Mouse (Mus musculus): ENCODE data around the gene Gm8356. TPM values are rescaled to one million over a fixed set of nuclear protein-coding genes. Genes with fewer than 3 reads are reported as not detected.
"Not testable (repeated sequence)": the region's sequence is repeated elsewhere in the genome, so short reads cannot be mapped to it uniquely, and the experiment has no call there.

The Gm8356 gene
- polyA plus RNA-seq (2015; fragmentation: Nextera tagmentation; extraction: Ambion mirVana), result not detected in 2 replicates

- no CpG with 5 or more reads among the region's 2 CpGs for WGBS
- H3K4me2 ChIP-seq (ENCODE audit: low read depth, low read length), result not testable (repeated sequence)
Measured at GRCm38 (mm10) chr14:6537190-6537589, at the start of gene Gm8356. Gene Gm8356, minus strand, starts transcription at chr14:6537290.

GRCm38 (mm10) chr14:6486331-6486730, 50.8 kb downstream of the Gm8356 start:
- H3K4me2 ChIP-seq (ENCODE audit: low read depth, low read length); H3K9ac ChIP-seq (ENCODE audit: low read length); H3K9me3 ChIP-seq (replicated peaks; ENCODE audit: control insufficient read depth, low read length); H3K27me3 ChIP-seq (ENCODE audit: control insufficient read depth, insufficient read depth, low read length); H3K36me3 ChIP-seq (ENCODE audit: control insufficient read depth, insufficient read depth, low read length); H3K4me1 ChIP-seq (ENCODE audit: control insufficient read depth, insufficient read depth, low read length); H3K27ac ChIP-seq (ENCODE audit: low read length); ATAC-seq (ENCODE audit: insufficient read depth, low FRiP score); H3K4me3 ChIP-seq (replicated peaks; ENCODE audit: low read length): not testable (repeated sequence)
- WGBS, result 45% methylated on average over 1 of the region's 1 CpGs

More at GRCm38 (mm10) chr14:6537190-6537589, at the start of gene Gm8356:
- not testable (repeated sequence) for H3K9me3 ChIP-seq (replicated peaks; ENCODE audit: control insufficient read depth, low read length); H3K9ac ChIP-seq (ENCODE audit: low read length); H3K27me3 ChIP-seq (ENCODE audit: control insufficient read depth, insufficient read depth, low read length); H3K36me3 ChIP-seq (ENCODE audit: control insufficient read depth, insufficient read depth, low read length); H3K4me1 ChIP-seq (ENCODE audit: control insufficient read depth, insufficient read depth, low read length); ATAC-seq (ENCODE audit: insufficient read depth, low FRiP score); H3K27ac ChIP-seq (ENCODE audit: low read length); H3K4me3 ChIP-seq (replicated peaks; ENCODE audit: low read length)

GRCm38 (mm10) chr14:6485541-6485940, 51.5 kb downstream of the Gm8356 start:
- no CpG with 5 or more reads among the region's 1 CpGs for WGBS

GRCm38 (mm10) chr14:6482126-6482525, 55.0 kb downstream of the Gm8356 start:
- H3K36me3 ChIP-seq (ENCODE audit: control insufficient read depth, insufficient read depth, low read length); H3K27ac ChIP-seq (ENCODE audit: low read length); H3K4me3 ChIP-seq (replicated peaks; ENCODE audit: low read length); H3K9ac ChIP-seq (ENCODE audit: low read length); H3K9me3 ChIP-seq (replicated peaks; ENCODE audit: control insufficient read depth, low read length); ATAC-seq (ENCODE audit: insufficient read depth, low FRiP score); H3K4me1 ChIP-seq (ENCODE audit: control insufficient read depth, insufficient read depth, low read length); H3K4me2 ChIP-seq (ENCODE audit: low read depth, low read length); H3K27me3 ChIP-seq (ENCODE audit: control insufficient read depth, insufficient read depth, low read length): not testable (repeated sequence)
- 67% methylated on average over 7 of the region's 8 CpGs for WGBS

More at GRCm38 (mm10) chr14:6485541-6485940, 51.5 kb downstream of the Gm8356 start:
- H3K4me3 ChIP-seq (replicated peaks; ENCODE audit: low read length); H3K36me3 ChIP-seq (ENCODE audit: control insufficient read depth, insufficient read depth, low read length); H3K4me2 ChIP-seq (ENCODE audit: low read depth, low read length); ATAC-seq (ENCODE audit: insufficient read depth, low FRiP score); H3K27me3 ChIP-seq (ENCODE audit: control insufficient read depth, insufficient read depth, low read length); H3K9me3 ChIP-seq (replicated peaks; ENCODE audit: control insufficient read depth, low read length); H3K9ac ChIP-seq (ENCODE audit: low read length); H3K4me1 ChIP-seq (ENCODE audit: control insufficient read depth, insufficient read depth, low read length); H3K27ac ChIP-seq (ENCODE audit: low read length): not testable (repeated sequence)

Other genes with a start within 250 kb of the Gm8356 start
- not detected in 2 replicates for gene Gm21103, start 232.4 kb downstream of the Gm8356 start, polyA plus RNA-seq (2015; fragmentation: Nextera tagmentation; extraction: Ambion mirVana)
- gene Gm3618, start 193.6 kb downstream of the Gm8356 start, polyA plus RNA-seq (2015; fragmentation: Nextera tagmentation; extraction: Ambion mirVana), result not detected in 2 replicates
- gene Gm16440, start 147.0 kb downstream of the Gm8356 start, polyA plus RNA-seq (2015; fragmentation: Nextera tagmentation; extraction: Ambion mirVana), result not detected in 2 replicates
- 1.00 TPM in 1 of 2 replicates, not detected in the other for gene Gm3591, start 124.8 kb downstream of the Gm8356 start, polyA plus RNA-seq (2015; fragmentation: Nextera tagmentation; extraction: Ambion mirVana)
- not detected in 2 replicates for gene Gm3594, start 92.7 kb downstream of the Gm8356 start, polyA plus RNA-seq (2015; fragmentation: Nextera tagmentation; extraction: Ambion mirVana)
- not detected in 2 replicates for gene Gm3629, start 53.3 kb upstream of the Gm8356 start, polyA plus RNA-seq (2015; fragmentation: Nextera tagmentation; extraction: Ambion mirVana)
- gene Gm3460, start 85.1 kb upstream of the Gm8356 start, polyA plus RNA-seq (2015; fragmentation: Nextera tagmentation; extraction: Ambion mirVana), result not detected in 2 replicates
- not detected in 2 replicates for gene Gm10251, start 146.9 kb upstream of the Gm8356 start, polyA plus RNA-seq (2015; fragmentation: Nextera tagmentation; extraction: Ambion mirVana)
- not detected in 2 replicates for gene Gm8050, start 183.0 kb upstream of the Gm8356 start, polyA plus RNA-seq (2015; fragmentation: Nextera tagmentation; extraction: Ambion mirVana)
- gene Gm3636, start 205.0 kb upstream of the Gm8356 start, polyA plus RNA-seq (2015; fragmentation: Nextera tagmentation; extraction: Ambion mirVana), result 2.5 and 3.4 TPM in 2 replicates
- gene Gm8362, start 237.1 kb upstream of the Gm8356 start, polyA plus RNA-seq (2015; fragmentation: Nextera tagmentation; extraction: Ambion mirVana), result not detected in 2 replicates